Mouse (Mus musculus) left cerebral cortex, adult 8-10 months (tissue): ENCODE data around the gene Xk. TPM values are rescaled to one million over a fixed set of nuclear protein-coding genes. Genes with fewer than 3 reads are reported as not detected.
A peak's percentile ranks its signal among the peaks of the same experiment; 100 is the strongest.
"Not testable (repeated sequence)": the region's sequence is repeated elsewhere in the genome, so short reads cannot be mapped to it uniquely, and the experiment has no call there.

ENCODE experiments used
- DNase-seq, 2 experiments: peaks; one replicate each; pipeline ENCODE4 v3.0.0; 2022; ENCODE audit warnings: low spot score in 2 of 2
- total RNA-seq, 4 experiments: library from RNA; stranded (reverse); gene quantifications; 2 replicates each; pipeline ENCODE4 v1.2.4; 2022

The Xk gene
- total RNA-seq = 10 to 100 TPM; 11.4 to 16.7 (median 14.8) TPM

- peak; percentile 11 to 23 for DNase-seq
Observed at GRCm38 (mm10) chrX:9272460-9273361, at the start of gene Xk. Xk (plus strand) TSS chrX:9272756.

GRCm38 (mm10) chrX:9227105-9227504 lies 45.5 kb upstream of the Xk start:
- DNase-seq = no peak

GRCm38 (mm10) chrX:9240737-9241591 lies 31.6 kb upstream of the Xk start:
- no peak for DNase-seq

GRCm38 (mm10) chrX:9243381-9243864 lies 29.1 kb upstream of the Xk start:
- no peak for DNase-seq

- no peak for DNase-seq
Observed at GRCm38 (mm10) chrX:9244603-9245336, 27.8 kb upstream of the Xk start.

GRCm38 (mm10) chrX:9248911-9249310 lies 23.6 kb upstream of the Xk start:
- no peak for DNase-seq

GRCm38 (mm10) chrX:9253990-9254389 lies 18.6 kb upstream of the Xk start:
- no peak for DNase-seq

GRCm38 (mm10) chrX:9254901-9255300 lies 17.7 kb upstream of the Xk start:
- DNase-seq = no peak

GRCm38 (mm10) chrX:9256766-9257165 lies 15.8 kb upstream of the Xk start, which contains the start of gene Gm14862:
Gm14862 (minus strand) TSS chrX:9256899.
- no peak for DNase-seq

- no peak for DNase-seq
Observed at GRCm38 (mm10) chrX:9257831-9258230, 14.7 kb upstream of the Xk start.

GRCm38 (mm10) chrX:9259267-9259666 lies 13.3 kb upstream of the Xk start:
- DNase-seq = no peak

- no peak for DNase-seq
Observed at GRCm38 (mm10) chrX:9271112-9271511, 1.4 kb upstream of the Xk start.

- DNase-seq = no peak
Observed at GRCm38 (mm10) chrX:9271947-9272459, 553 bp upstream of the Xk start.

GRCm38 (mm10) chrX:9273377-9274002 lies 934 bp downstream of the Xk start:
- DNase-seq = no peak

- no peak for DNase-seq
Observed at GRCm38 (mm10) chrX:9274321-9274720, 1.8 kb downstream of the Xk start.

GRCm38 (mm10) chrX:9283464-9283863 lies 10.9 kb downstream of the Xk start, which contains the start of gene H2al1m:
H2al1m (plus strand) TSS chrX:9283764.
- DNase-seq = not testable (repeated sequence)

- not testable (repeated sequence) for DNase-seq
Observed at GRCm38 (mm10) chrX:9293140-9293829, 20.7 kb downstream of the Xk start.

- DNase-seq = no peak
Observed at GRCm38 (mm10) chrX:9298413-9298864, 25.9 kb downstream of the Xk start.

- no peak for DNase-seq
Observed at GRCm38 (mm10) chrX:9302791-9303190, 30.2 kb downstream of the Xk start.

- no peak for DNase-seq
Observed at GRCm38 (mm10) chrX:9303455-9303854, 30.9 kb downstream of the Xk start.
